Mouse (Mus musculus): ENCODE results near the gene Wipf2.
"Not testable (repeated sequence)": the region's sequence is repeated elsewhere in the genome, so short reads cannot be mapped to it uniquely, and the experiment has no call there.

Wipf2 gene

GRCm38 (mm10) chr11:98909654-98910053, 46.2 kb downstream of the Wipf2 start:
- DNase-seq (ENCODE audit: low read depth, low spot score) = no peak

- DNase-seq (ENCODE audit: low read depth, low spot score) = no peak
Observed at GRCm38 (mm10) chr11:98910415-98910814, 47.0 kb downstream of the Wipf2 start.

- no peak for DNase-seq (ENCODE audit: low read depth, low spot score)
Observed at GRCm38 (mm10) chr11:98911498-98911897, 48.1 kb downstream of the Wipf2 start.

GRCm38 (mm10) chr11:98914196-98914595, 50.8 kb downstream of the Wipf2 start:
- no peak for DNase-seq (ENCODE audit: low read depth, low spot score)

GRCm38 (mm10) chr11:98916376-98916775, 52.9 kb downstream of the Wipf2 start:
- DNase-seq (ENCODE audit: low read depth, low spot score) = not testable (repeated sequence)

- DNase-seq (ENCODE audit: low read depth, low spot score) = no peak
Observed at GRCm38 (mm10) chr11:98917428-98918005, 54.1 kb downstream of the Wipf2 start.

GRCm38 (mm10) chr11:98918231-98918630, 54.8 kb downstream of the Wipf2 start:
- DNase-seq (ENCODE audit: low read depth, low spot score) = no peak

GRCm38 (mm10) chr11:98919009-98919408, 55.6 kb downstream of the Wipf2 start:
- no peak for DNase-seq (ENCODE audit: low read depth, low spot score)

- DNase-seq (ENCODE audit: low read depth, low spot score) = not testable (repeated sequence)
Observed at GRCm38 (mm10) chr11:98921813-98922212, 58.4 kb downstream of the Wipf2 start.

GRCm38 (mm10) chr11:98922307-98922706, 58.9 kb downstream of the Wipf2 start:
- not testable (repeated sequence) for DNase-seq (ENCODE audit: low read depth, low spot score)

GRCm38 (mm10) chr11:98922851-98923711, 59.6 kb downstream of the Wipf2 start:
- DNase-seq (ENCODE audit: low read depth, low spot score) = not testable (repeated sequence)

GRCm38 (mm10) chr11:98924633-98925175, 61.3 kb downstream of the Wipf2 start:
- no peak for DNase-seq (ENCODE audit: low read depth, low spot score)

GRCm38 (mm10) chr11:98925265-98925721, 61.9 kb downstream of the Wipf2 start:
- DNase-seq (ENCODE audit: low read depth, low spot score) = no peak

- DNase-seq (ENCODE audit: low read depth, low spot score) = no peak
Observed at GRCm38 (mm10) chr11:98925868-98926311, 62.5 kb downstream of the Wipf2 start.

GRCm38 (mm10) chr11:98926553-98926952, 63.1 kb downstream of the Wipf2 start:
- DNase-seq (ENCODE audit: low read depth, low spot score) = no peak

- no peak for DNase-seq (ENCODE audit: low read depth, low spot score)
Observed at GRCm38 (mm10) chr11:98927438-98928076, 64.1 kb downstream of the Wipf2 start, which contains the start of gene Rara. Gene Rara (plus strand): TSS chr11:98927818.

GRCm38 (mm10) chr11:98928186-98928893, 64.9 kb downstream of the Wipf2 start:
- no peak for DNase-seq (ENCODE audit: low read depth, low spot score)

- DNase-seq (ENCODE audit: low read depth, low spot score) = no peak
Observed at GRCm38 (mm10) chr11:98929503-98929902, 66.1 kb downstream of the Wipf2 start.

GRCm38 (mm10) chr11:98930127-98930601, 66.7 kb downstream of the Wipf2 start:
- no peak for DNase-seq (ENCODE audit: low read depth, low spot score)

- DNase-seq (ENCODE audit: low read depth, low spot score) = no peak
Observed at GRCm38 (mm10) chr11:98930773-98931512, 67.5 kb downstream of the Wipf2 start.
